Mouse (Mus musculus) hindbrain, embryonic 14.5 days (tissue): ENCODE data around the gene Eloa. TPM values are rescaled to one million over a fixed set of nuclear protein-coding genes. Genes with fewer than 3 reads are reported as not detected.
"Not testable (repeated sequence)": the region's sequence is repeated elsewhere in the genome, so short reads cannot be mapped to it uniquely, and the experiment has no call there.

Experiments used
- ATAC-seq: fragments of 200-750 bp; cut with Nextera tagmentation; 2 replicates; pipeline ENCODE4 v1.8.0; 2017; ENCODE audit warnings: moderate number of reproducible peaks, mild to moderate bottlenecking, moderate TSS enrichment, moderate library complexity; ENCODE audit not compliant: low FRiP score
- DNase-seq: peaks from one replicate; pipeline ENCODE4 v3.0.0-alpha.2; 2015; ENCODE audit warnings: low spot score
- H3K27ac ChIP-seq: fragments of 300-500 bp; sonication (generic); 2 replicates; pipeline ENCODE4 v1.5.1; 2014; ENCODE audit warnings: mild to moderate bottlenecking, moderate library complexity
- H3K27me3 ChIP-seq: fragments of 300-500 bp; sonication (generic); 2 replicates; pipeline ENCODE4 v1.6.1; 2014; ENCODE audit warnings: mild to moderate bottlenecking, low read length, mixed read lengths; ENCODE audit not compliant: control insufficient read depth, insufficient read depth
- H3K36me3 ChIP-seq: fragments of 300-500 bp; sonication (generic); replicated peaks from 2 replicates; pipeline ENCODE4 v1.6.1; 2014; ENCODE audit not compliant: control insufficient read depth, insufficient read depth
- H3K4me1 ChIP-seq: fragments of 300-500 bp; sonication (generic); replicated peaks from 2 replicates; pipeline ENCODE4 v1.6.1; 2014; ENCODE audit warnings: antibody characterized with exemption, low read length, mixed read lengths; ENCODE audit not compliant: control insufficient read depth, insufficient read depth
- H3K4me2 ChIP-seq: fragments of 300-500 bp; sonication (generic); replicated peaks from 2 replicates; pipeline ENCODE4 v1.6.1; 2014; ENCODE audit warnings: mild to moderate bottlenecking, moderate library complexity
- H3K4me3 ChIP-seq: fragments of 300-500 bp; sonication (generic); replicated peaks from 2 replicates; pipeline ENCODE4 v1.5.1; 2014; ENCODE audit warnings: mild to moderate bottlenecking, low read length
- H3K9ac ChIP-seq: fragments of 300-500 bp; sonication (generic); 2 replicates; pipeline ENCODE4 v1.6.1; 2014
- H3K9me3 ChIP-seq: fragments of 300-500 bp; sonication (generic); 2 replicates; pipeline ENCODE4 v1.6.1; 2016; ENCODE audit warnings: low read length; ENCODE audit not compliant: control insufficient read depth
- WGBS: fragments of 180-500 bp; shearing (Covaris S2); extraction: QIAGEN DNeasy Blood & Tissue Kit; methylation state at CpG from one replicate; pipeline ENCODE4 v1.1.7; 2014; 5-methylcytosine and 5-hydroxymethylcytosine counted together
- polyA plus RNA-seq: library from polyadenylated mRNA; unstranded; fragments of >200 nt; fragmentation: Nextera tagmentation; extraction: Ambion mirVana; gene quantifications from 2 replicates; pipeline ENCODE4 v1.2.1, GENCODE M21; 2014

Gene Eloa
- polyA plus RNA-seq, 1 experiment from 2014 or later: 31.1 TPM

- Histone ChIP-seq H3K27ac (peak overlapping the region; percentile 90), H3K9ac (peak overlapping the region; percentile 84), H3K4me1 (peaks cover 13% of the 10 kb centered on the region), H3K36me3 (peaks cover 25% of the 10 kb centered on the region), H3K4me2 (peak overlapping the region; percentile 93), H3K9me3 (no peaks in the 10 kb centered on the region), H3K4me3 (peak overlapping the region; percentile 97), H3K27me3 (no peaks in the 10 kb centered on the region)
- DNase-seq (no peak), ATAC-seq (no peak)
- 65% methylated on average over 9 of the region's 9 CpGs for WGBS
These were observed 33.8 kb downstream of the Eloa start for GRCm38 (mm10) chr4:135987714-135988113.

- Histone ChIP-seq H3K27ac (peak within 1 kb of the TSS; percentile 90), H3K9me3 (no peaks in the 10 kb centered on the region), H3K9ac (peak within 1 kb of the TSS; percentile 84), H3K4me3 (peak within 1 kb of the TSS; percentile 97), H3K36me3 (peaks cover 26% of the 10 kb centered on the region), H3K4me2 (peak within 1 kb of the TSS; percentile 93), H3K27me3 (no peaks in the 10 kb centered on the region), H3K4me1 (peaks cover 13% of the 10 kb centered on the region)
- WGBS: under 1% methylated on average over 73 of the region's 81 CpGs
- DNase-seq (peak; percentile 94), ATAC-seq (peak; percentile 93)
These were observed 34.4 kb downstream of the Eloa start, which contains the start of gene Pithd1 for GRCm38 (mm10) chr4:135986943-135987710. TSS of gene Pithd1 (minus strand) at chr4:135987264.

- Histone ChIP-seq H3K36me3 (peaks cover 26% of the 10 kb centered on the region), H3K27ac (peak overlapping the region; percentile 90), H3K4me2 (peak overlapping the region; percentile 93), H3K27me3 (no peaks in the 10 kb centered on the region), H3K4me1 (peaks cover 13% of the 10 kb centered on the region), H3K4me3 (peak overlapping the region; percentile 97), H3K9me3 (no peaks in the 10 kb centered on the region), H3K9ac (peak overlapping the region; percentile 84)
- DNase-seq: no peak
- WGBS: 8% methylated on average over 21 of the region's 23 CpGs
- ATAC-seq: no peak
These were observed 35.1 kb downstream of the Eloa start for GRCm38 (mm10) chr4:135986301-135986942.

GRCm38 (mm10) chr4:135985769-135986168 is 35.8 kb downstream of the Eloa start:
- DNase-seq (no peak), ATAC-seq (no peak)
- peaks cover 26% of the 10 kb centered on the region for H3K36me3 ChIP-seq
- peak overlapping the region; percentile 93 for H3K4me2 ChIP-seq
- H3K27me3 ChIP-seq: no peaks in the 10 kb centered on the region
- H3K4me1 ChIP-seq: peaks cover 13% of the 10 kb centered on the region
- no peaks in the 10 kb centered on the region for H3K9me3 ChIP-seq
- peak overlapping the region; percentile 84 for H3K9ac ChIP-seq
- peak overlapping the region; percentile 97 for H3K4me3 ChIP-seq
- H3K27ac ChIP-seq: no peak overlapping the region
- WGBS: 95% methylated on average over 7 of the region's 7 CpGs

- DNase-seq: no peak
- Histone ChIP-seq H3K27ac (no peak overlapping the region), H3K36me3 (peaks cover 32% of the 10 kb centered on the region), H3K27me3 (no peaks in the 10 kb centered on the region), H3K4me2 (peak overlapping the region; percentile 93; the same call in 1 of the 2 replicates), H3K4me3 (no peak overlapping the region), H3K4me1 (peaks cover 13% of the 10 kb centered on the region), H3K9ac (no peak overlapping the region), H3K9me3 (no peaks in the 10 kb centered on the region)
- WGBS: 94% methylated on average over 5 of the region's 5 CpGs
- ATAC-seq: no peak
These were observed 36.4 kb downstream of the Eloa start for GRCm38 (mm10) chr4:135985193-135985592.

GRCm38 (mm10) chr4:135984556-135984955 is 37.0 kb downstream of the Eloa start:
- WGBS: 90% methylated on average over 5 of the region's 5 CpGs
- Histone ChIP-seq H3K4me3 (no peak overlapping the region), H3K4me2 (no peak overlapping the region), H3K36me3 (peaks cover 32% of the 10 kb centered on the region), H3K9ac (no peak overlapping the region), H3K9me3 (no peaks in the 10 kb centered on the region), H3K27me3 (no peaks in the 10 kb centered on the region), H3K4me1 (peaks cover 13% of the 10 kb centered on the region), H3K27ac (no peak overlapping the region)
- DNase-seq (no peak), ATAC-seq (no peak)

- WGBS: 79% methylated on average over 7 of the region's 7 CpGs
- DNase-seq (no peak), ATAC-seq (no peak)
- H3K4me1 ChIP-seq: peaks cover 10% of the 10 kb centered on the region
- no peak overlapping the region for H3K9ac ChIP-seq
- no peak overlapping the region for H3K27ac ChIP-seq
- no peak overlapping the region for H3K4me3 ChIP-seq
- H3K4me2 ChIP-seq: no peak overlapping the region
- H3K9me3 ChIP-seq: no peaks in the 10 kb centered on the region
- no peaks in the 10 kb centered on the region for H3K27me3 ChIP-seq
- H3K36me3 ChIP-seq: peaks cover 53% of the 10 kb centered on the region
These were observed 40.0 kb downstream of the Eloa start for GRCm38 (mm10) chr4:135981524-135982063.

- not testable (repeated sequence) for H3K27me3 ChIP-seq, H3K4me3 ChIP-seq, H3K27ac ChIP-seq, ATAC-seq, H3K9me3 ChIP-seq, DNase-seq, H3K4me1 ChIP-seq, H3K9ac ChIP-seq, H3K4me2 ChIP-seq
- peaks cover 66% of the 10 kb centered on the region for H3K36me3 ChIP-seq
- WGBS: 98% methylated on average over 5 of the region's 5 CpGs
These were observed 41.3 kb downstream of the Eloa start for GRCm38 (mm10) chr4:135980223-135980622.

GRCm38 (mm10) chr4:135976146-135976545 is 45.4 kb downstream of the Eloa start:
- peaks cover 8% of the 10 kb centered on the region for H3K4me1 ChIP-seq
- no peak overlapping the region for H3K9ac ChIP-seq
- no peak for DNase-seq
- no peak overlapping the region for H3K4me2 ChIP-seq
- H3K36me3 ChIP-seq: peaks cover 48% of the 10 kb centered on the region
- H3K27ac ChIP-seq: no peak overlapping the region
- 95% methylated on average over 12 of the region's 12 CpGs for WGBS
- no peak overlapping the region for H3K4me3 ChIP-seq
- H3K27me3 ChIP-seq: no peaks in the 10 kb centered on the region
- ATAC-seq: no peak
- no peaks in the 10 kb centered on the region for H3K9me3 ChIP-seq
